Mouse (Mus musculus) intestine, postnatal 0 days (tissue): Measurements from ENCODE around the gene Mark3. TPM values are rescaled to one million over a fixed set of nuclear protein-coding genes. Genes with fewer than 3 reads are reported as not detected.
A peak's percentile ranks its signal among the peaks of the same experiment; 100 is the strongest.

Experiments used
- ATAC-seq: fragments of 200-750 bp; cut with Nextera tagmentation; 2 replicates; pipeline ENCODE4 v1.8.0; 2017; ENCODE audit warnings: mild to moderate bottlenecking, moderate TSS enrichment, moderate library complexity
- H3K27ac ChIP-seq: fragments of 300-500 bp; sonication (generic); 2 replicates; pipeline ENCODE4 v1.5.1; 2014; ENCODE audit warnings: mild to moderate bottlenecking, low read depth, low read length, moderate library complexity
- H3K27me3 ChIP-seq: fragments of 300-500 bp; sonication (generic); replicated peaks from 2 replicates; pipeline ENCODE4 v1.6.1; 2014; ENCODE audit warnings: low read length, mixed read lengths; ENCODE audit not compliant: control insufficient read depth, insufficient read depth
- H3K36me3 ChIP-seq: fragments of 300-500 bp; sonication (generic); 2 replicates; pipeline ENCODE4 v1.6.1; 2014; ENCODE audit warnings: mild to moderate bottlenecking, moderate library complexity; ENCODE audit not compliant: control insufficient read depth, insufficient read depth
- H3K4me1 ChIP-seq: fragments of 300-500 bp; sonication (generic); replicated peaks from 2 replicates; pipeline ENCODE4 v1.6.1; 2014; ENCODE audit warnings: antibody characterized with exemption, low read length, mixed read lengths; ENCODE audit not compliant: control insufficient read depth, insufficient read depth
- H3K4me2 ChIP-seq: fragments of 300-500 bp; sonication (generic); replicated peaks from 2 replicates; pipeline ENCODE4 v1.6.1; 2014; ENCODE audit warnings: low read depth, mild to moderate bottlenecking, moderate library complexity
- H3K4me3 ChIP-seq: fragments of 300-500 bp; sonication (generic); 2 replicates; pipeline ENCODE4 v1.5.1; 2014; ENCODE audit warnings: low read depth, low read length
- H3K9ac ChIP-seq: fragments of 300-500 bp; sonication (generic); 2 replicates; pipeline ENCODE4 v1.6.1; 2014; ENCODE audit warnings: mild to moderate bottlenecking, low read depth, low read length
- H3K9me3 ChIP-seq: fragments of 300-500 bp; sonication (generic); 2 replicates; pipeline ENCODE4 v1.6.1; 2016; ENCODE audit warnings: mixed run types; ENCODE audit not compliant: control insufficient read depth
- CTCF ChIP-seq: sonication (generic); IDR thresholded peaks from 2 replicates; pipeline ENCODE4 v1.5.1; 2016; ENCODE audit warnings: low read depth, mild to moderate bottlenecking, control low read depth, antibody characterized with exemption, moderate library complexity
- WGBS: fragments of 180-500 bp; shearing (Covaris S2); extraction: QIAGEN DNeasy Blood & Tissue Kit; methylation state at CpG from one replicate; pipeline ENCODE4 v1.1.7; 2014; 5-methylcytosine and 5-hydroxymethylcytosine counted together
- polyA plus RNA-seq: library from polyadenylated mRNA; unstranded; fragments of >200 nt; fragmentation: Nextera tagmentation; extraction: Ambion mirVana; gene quantifications from 2 replicates; pipeline ENCODE4 v1.2.1, GENCODE M21; 2015

Mark3 gene
- polyA plus RNA-seq, 1 experiment from 2014 or later, result 24.7 TPM

GRCm38 (mm10) chr12:111705186-111705973 is 131.1 kb downstream of the Mark3 start:
- no peak for TF ChIP-seq CTCF
- Histone ChIP-seq H3K4me2 (no peak overlapping the region), H3K27ac (peak overlapping the region; percentile 36; the same call in 1 of the 2 replicates), H3K27me3 (no peaks in the 10 kb centered on the region), H3K9me3 (no peaks in the 10 kb centered on the region), H3K36me3 (peaks cover 20% of the 10 kb centered on the region), H3K4me3 (no peak overlapping the region), H3K9ac (no peak overlapping the region), H3K4me1 (no peaks in the 10 kb centered on the region)
- WGBS, result 37% methylated on average over 15 of the region's 15 CpGs
- ATAC-seq, result no peak; the same call in 1 of the 2 replicates

Other genes starting within 250 kb of the Mark3 start
- gene Cdc42bpb, start 196.8 kb upstream of the Mark3 start, polyA plus RNA-seq, result 26.4 and 27.2 TPM in 2 replicates
- 2.2 and 2.8 TPM in 2 replicates for gene Lbhd2, start 167.7 kb upstream of the Mark3 start, polyA plus RNA-seq
- 163 and 172 TPM in 2 replicates for gene Exoc3l4, start 157.5 kb upstream of the Mark3 start, polyA plus RNA-seq
- 10.5 and 10.8 TPM in 2 replicates for gene Tnfaip2, start 132.1 kb upstream of the Mark3 start, polyA plus RNA-seq
- gene Gm266, start 88.7 kb upstream of the Mark3 start, polyA plus RNA-seq, result 7.3 and 8.6 TPM in 2 replicates
- gene Eif5, start 36.5 kb upstream of the Mark3 start, polyA plus RNA-seq, result 632 and 663 TPM in 2 replicates
- 628 and 645 TPM in 2 replicates for gene Ckb, start 97.8 kb downstream of the Mark3 start, polyA plus RNA-seq
- gene Trmt61a, start 103.6 kb downstream of the Mark3 start, polyA plus RNA-seq, result 5.6 TPM in 2 replicates
- 29.6 and 32.1 TPM in 2 replicates for gene Bag5, start 138.7 kb downstream of the Mark3 start, polyA plus RNA-seq
- gene Apopt1, start 138.7 kb downstream of the Mark3 start, polyA plus RNA-seq, result 42.6 and 44.8 TPM in 2 replicates
- 42.9 and 45.7 TPM in 2 replicates for gene Klc1, start 184.3 kb downstream of the Mark3 start, polyA plus RNA-seq
- 3.4 and 6.1 TPM in 2 replicates for gene Xrcc3, start 239.3 kb downstream of the Mark3 start, polyA plus RNA-seq
- 104 and 107 TPM in 2 replicates for gene Zfyve21, start 239.6 kb downstream of the Mark3 start, polyA plus RNA-seq